Mouse (Mus musculus) hindbrain, embryonic 15.5 days (tissue): Measurements from ENCODE around the gene Twist2. TPM values are rescaled to one million over a fixed set of nuclear protein-coding genes. Genes with fewer than 3 reads are reported as not detected.
A peak's percentile ranks its signal among the peaks of the same experiment; 100 is the strongest.

Experiments used
- ATAC-seq: fragments of 200-750 bp; cut with Nextera tagmentation; 2 replicates; pipeline ENCODE4 v1.8.0; 2017; ENCODE audit warnings: low read depth, moderate number of reproducible peaks, moderate TSS enrichment; ENCODE audit not compliant: low FRiP score
- H3K27ac ChIP-seq: fragments of 300-500 bp; sonication (generic); replicated peaks from 2 replicates; pipeline ENCODE4 v1.5.1; 2015; ENCODE audit warnings: mild to moderate bottlenecking, inconsistent platforms
- H3K27me3 ChIP-seq: fragments of 300-500 bp; sonication (generic); 2 replicates; pipeline ENCODE4 v1.6.1; 2015; ENCODE audit warnings: control low read depth, inconsistent platforms
- H3K36me3 ChIP-seq: fragments of 300-500 bp; sonication (generic); 2 replicates; pipeline ENCODE4 v1.6.1; 2015; ENCODE audit warnings: control low read depth, inconsistent platforms
- H3K4me1 ChIP-seq: fragments of 300-500 bp; sonication (generic); replicated peaks from 2 replicates; pipeline ENCODE4 v1.6.1; 2015; ENCODE audit warnings: control low read depth, inconsistent platforms
- H3K4me2 ChIP-seq: fragments of 300-500 bp; sonication (generic); 2 replicates; pipeline ENCODE4 v1.6.1; 2015; ENCODE audit warnings: moderate library complexity, mild to moderate bottlenecking, inconsistent platforms
- H3K4me3 ChIP-seq: fragments of 300-500 bp; sonication (generic); 2 replicates; pipeline ENCODE4 v1.5.1; 2015; ENCODE audit warnings: mild to moderate bottlenecking, inconsistent platforms
- H3K9ac ChIP-seq: fragments of 300-500 bp; sonication (generic); 2 replicates; pipeline ENCODE4 v1.6.1; 2015; ENCODE audit warnings: inconsistent platforms
- H3K9me3 ChIP-seq: fragments of 300-500 bp; sonication (generic); 2 replicates; pipeline ENCODE4 v1.6.1; 2016; ENCODE audit warnings: control low read depth, inconsistent platforms
- WGBS: fragments of 180-500 bp; shearing (Covaris S2); methylation state at CpG from one replicate; pipeline ENCODE4 v1.1.7; 2015; 5-methylcytosine and 5-hydroxymethylcytosine counted together
- polyA plus RNA-seq: library from polyadenylated mRNA; unstranded; fragments of >200 nt; fragmentation: Nextera tagmentation; extraction: Ambion mirVana; gene quantifications from 2 replicates; pipeline ENCODE4 v1.2.1, GENCODE M21; 2015

Gene Twist2
- polyA plus RNA-seq: 1.9 and 2.5 TPM in 2 replicates

- WGBS: under 1% methylated on average over 73 of the region's 77 CpGs
- H3K27ac ChIP-seq: no peak within 1 kb of the TSS
- ATAC-seq: peak; percentile 68
- no peaks in the 10 kb centered on the region for H3K9me3 ChIP-seq
- no peaks in the 10 kb centered on the region for H3K36me3 ChIP-seq
- H3K4me1 ChIP-seq: peaks cover 25% of the 10 kb centered on the region
- peak within 1 kb of the TSS; percentile 87 for H3K4me2 ChIP-seq
- H3K27me3 ChIP-seq: peaks cover 62% of the 10 kb centered on the region
- peak within 1 kb of the TSS; percentile 43 for H3K4me3 ChIP-seq
- peak within 1 kb of the TSS; percentile 39 for H3K9ac ChIP-seq
These were observed at the start of gene Twist2 for GRCm38 (mm10) chr1:91800967-91801843. Twist2 (plus strand) TSS chr1:91801461.

DNA sequence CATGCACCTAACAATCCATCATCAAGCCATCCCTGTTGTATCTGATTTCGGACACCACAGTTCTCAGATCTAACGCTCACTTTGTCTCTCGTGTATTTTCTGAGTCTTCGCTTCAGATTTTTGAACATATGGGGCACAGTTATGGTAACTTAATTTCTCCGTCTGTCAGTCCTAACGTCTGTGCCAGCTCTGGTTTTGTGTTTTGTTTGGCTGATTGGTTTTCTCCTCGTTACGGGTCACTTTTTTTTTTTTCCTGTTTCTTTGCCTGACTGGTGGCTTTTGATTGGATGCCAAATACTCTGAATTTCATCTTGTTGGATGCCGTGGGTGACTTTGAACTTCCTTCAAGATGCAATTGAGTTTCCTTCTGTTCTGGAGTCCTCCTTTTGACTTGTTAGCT lies 48.3 kb upstream of the Twist2 start:
- no peak for ATAC-seq
- Histone ChIP-seq H3K4me2 (no peak overlapping the region), H3K4me1 (peaks cover 3% of the 10 kb centered on the region; the same call in 1 of the 2 replicates), H3K36me3 (no peaks in the 10 kb centered on the region), H3K4me3 (no peak overlapping the region), H3K9ac (no peak overlapping the region), H3K9me3 (no peaks in the 10 kb centered on the region), H3K27me3 (0 out of 2 replicates have a peak, but pooled peaks cover 2% of the 10 kb centered on the region), H3K27ac (no peak overlapping the region)
- WGBS: 63% methylated on average over 9 of the region's 9 CpGs

DNA sequence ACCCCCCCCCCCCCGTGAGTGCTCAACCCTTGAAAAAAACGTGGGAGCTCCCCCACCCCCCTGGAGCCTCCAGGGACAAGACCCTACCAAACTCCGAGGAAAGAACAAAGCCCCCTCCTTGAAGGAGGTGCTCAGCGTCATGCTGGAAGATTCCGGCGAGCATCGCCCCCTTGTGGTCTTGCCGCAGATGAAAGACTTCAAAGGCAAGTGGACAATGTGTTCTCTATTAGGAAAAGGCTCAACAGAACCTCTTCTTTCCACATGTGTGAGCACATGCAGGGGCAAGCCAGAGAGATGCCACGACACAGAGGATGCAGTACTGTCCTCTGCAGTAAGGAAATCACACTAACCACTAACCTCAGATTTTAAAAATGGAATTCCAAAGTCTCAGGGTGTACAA lies 46.2 kb upstream of the Twist2 start:
- peaks cover 17% of the 10 kb centered on the region for H3K4me1 ChIP-seq
- ATAC-seq: peak; percentile 73
- no peak overlapping the region for H3K9ac ChIP-seq
- H3K27ac ChIP-seq: no peak overlapping the region
- H3K4me3 ChIP-seq: peak overlapping the region; percentile 14; the same call in 1 of the 2 replicates
- no peaks in the 10 kb centered on the region for H3K36me3 ChIP-seq
- H3K9me3 ChIP-seq: no peaks in the 10 kb centered on the region
- H3K4me2 ChIP-seq: peak overlapping the region; percentile 50
- WGBS: under 1% methylated on average over 9 of the region's 9 CpGs
- no peaks in the 10 kb centered on the region for H3K27me3 ChIP-seq

- H3K27me3 ChIP-seq: no peaks in the 10 kb centered on the region
- ATAC-seq: no peak
- H3K9me3 ChIP-seq: no peaks in the 10 kb centered on the region
- H3K4me2 ChIP-seq: no peak overlapping the region
- no peak overlapping the region for H3K4me3 ChIP-seq
- no peak overlapping the region for H3K9ac ChIP-seq
- no peaks in the 10 kb centered on the region for H3K36me3 ChIP-seq
- WGBS: 62% methylated on average over 16 of the region's 16 CpGs
- peaks cover 26% of the 10 kb centered on the region for H3K4me1 ChIP-seq
- no peak overlapping the region for H3K27ac ChIP-seq
These were observed 44.0 kb upstream of the Twist2 start for GRCm38 (mm10) chr1:91757292-91757691.

DNA sequence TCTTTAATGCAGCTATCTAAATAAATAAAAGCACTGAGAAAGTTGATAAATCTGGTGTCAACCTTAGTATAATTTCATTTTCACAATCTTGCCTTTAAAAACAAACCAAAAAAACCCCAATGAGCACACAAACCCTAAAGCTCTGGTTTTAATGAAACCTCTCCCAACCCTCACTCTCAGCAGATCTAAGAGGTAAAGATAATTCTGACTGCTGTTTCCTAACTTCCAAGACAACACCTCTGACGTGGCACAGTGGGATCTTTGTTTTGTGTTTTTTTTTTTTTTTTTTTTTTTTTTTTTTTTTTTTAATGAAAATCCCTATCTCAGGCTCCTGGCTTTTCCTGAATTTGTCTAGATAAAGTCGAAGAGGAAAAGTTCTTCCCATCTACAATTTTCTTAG lies 43.1 kb upstream of the Twist2 start:
- H3K36me3 ChIP-seq: no peaks in the 10 kb centered on the region
- peaks cover 26% of the 10 kb centered on the region for H3K4me1 ChIP-seq
- ATAC-seq: no peak
- 42% methylated on average over 2 of the region's 2 CpGs for WGBS
- no peak overlapping the region for H3K27ac ChIP-seq
- H3K9me3 ChIP-seq: no peaks in the 10 kb centered on the region
- no peak overlapping the region for H3K4me2 ChIP-seq
- H3K4me3 ChIP-seq: no peak overlapping the region
- H3K9ac ChIP-seq: no peak overlapping the region
- no peaks in the 10 kb centered on the region for H3K27me3 ChIP-seq

DNA sequence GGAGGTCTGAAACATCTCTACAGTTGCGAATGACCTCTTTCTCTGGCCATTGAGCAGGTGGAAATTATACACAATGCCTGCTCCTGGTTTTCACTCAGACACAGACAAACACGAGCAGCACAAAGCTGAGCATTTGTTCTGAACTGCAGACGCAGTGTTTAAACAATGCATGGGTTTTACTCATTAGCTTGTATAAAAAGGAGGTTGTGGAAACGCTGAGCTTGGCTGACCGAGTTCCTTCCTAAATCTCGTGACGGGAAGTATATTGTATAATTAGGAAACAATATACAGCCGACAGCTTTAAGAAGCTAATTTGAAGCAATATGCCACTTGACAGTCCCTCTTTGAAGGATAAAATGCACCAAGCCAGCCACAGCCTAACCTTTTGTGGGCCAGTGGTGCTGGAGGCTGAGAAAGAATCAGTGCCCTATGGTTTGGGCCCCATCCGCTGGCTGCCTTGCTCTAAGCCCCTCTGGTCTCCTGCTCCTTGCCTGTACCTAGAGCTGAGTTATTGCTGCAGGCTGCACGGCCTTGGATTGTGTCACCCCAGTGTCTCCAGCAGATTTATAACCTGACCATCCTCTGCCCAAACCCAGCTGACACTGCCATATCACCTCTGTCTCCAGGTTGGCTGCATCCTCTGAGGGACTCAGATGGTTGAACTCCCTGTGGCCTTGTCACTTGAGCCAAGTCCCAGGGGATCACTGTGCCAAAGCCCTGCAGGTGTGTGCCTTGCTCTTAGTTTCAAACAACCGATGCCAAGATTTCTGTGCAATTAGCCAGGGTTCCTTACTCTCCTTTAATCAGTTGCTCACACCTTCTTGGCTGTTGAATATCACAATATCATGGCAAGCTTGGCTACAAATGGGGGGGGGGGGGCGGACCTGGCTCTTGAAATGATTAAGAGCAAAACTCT lies 42.4 kb upstream of the Twist2 start:
- no peaks in the 10 kb centered on the region for H3K36me3 ChIP-seq
- H3K4me1 ChIP-seq: peaks cover 26% of the 10 kb centered on the region
- no peaks in the 10 kb centered on the region for H3K9me3 ChIP-seq
- 0 out of 2 replicates have a peak, but pooled peaks have one; percentile 16 for ATAC-seq
- H3K4me2 ChIP-seq: no peak overlapping the region
- H3K9ac ChIP-seq: no peak overlapping the region
- 24% methylated on average over 12 of the region's 12 CpGs for WGBS
- H3K27me3 ChIP-seq: no peaks in the 10 kb centered on the region
- H3K27ac ChIP-seq: peak overlapping the region; percentile 50; the same call in 1 of the 2 replicates
- H3K4me3 ChIP-seq: no peak overlapping the region

- H3K4me1 ChIP-seq: peaks cover 23% of the 10 kb centered on the region
- H3K36me3 ChIP-seq: no peaks in the 10 kb centered on the region
- 41% methylated on average over 14 of the region's 14 CpGs for WGBS
- H3K9ac ChIP-seq: no peak overlapping the region
- H3K4me3 ChIP-seq: no peak overlapping the region
- peak; percentile 16; the same call in 1 of the 2 replicates for ATAC-seq
- H3K27ac ChIP-seq: peak overlapping the region; percentile 71
- no peaks in the 10 kb centered on the region for H3K27me3 ChIP-seq
- H3K9me3 ChIP-seq: no peaks in the 10 kb centered on the region
- 0 out of 2 replicates have a peak overlapping the region, but pooled peaks have one; percentile 15 for H3K4me2 ChIP-seq
These were observed 40.9 kb upstream of the Twist2 start for GRCm38 (mm10) chr1:91760140-91760986.

- Histone ChIP-seq H3K4me3 (no peak overlapping the region), H3K9me3 (no peaks in the 10 kb centered on the region), H3K27ac (no peak overlapping the region), H3K27me3 (no peaks in the 10 kb centered on the region), H3K4me2 (no peak overlapping the region), H3K36me3 (no peaks in the 10 kb centered on the region), H3K9ac (no peak overlapping the region), H3K4me1 (peaks cover 23% of the 10 kb centered on the region)
- ATAC-seq: no peak
- 57% methylated on average over 12 of the region's 12 CpGs for WGBS
These were observed 38.7 kb upstream of the Twist2 start for GRCm38 (mm10) chr1:91762528-91763091.

DNA sequence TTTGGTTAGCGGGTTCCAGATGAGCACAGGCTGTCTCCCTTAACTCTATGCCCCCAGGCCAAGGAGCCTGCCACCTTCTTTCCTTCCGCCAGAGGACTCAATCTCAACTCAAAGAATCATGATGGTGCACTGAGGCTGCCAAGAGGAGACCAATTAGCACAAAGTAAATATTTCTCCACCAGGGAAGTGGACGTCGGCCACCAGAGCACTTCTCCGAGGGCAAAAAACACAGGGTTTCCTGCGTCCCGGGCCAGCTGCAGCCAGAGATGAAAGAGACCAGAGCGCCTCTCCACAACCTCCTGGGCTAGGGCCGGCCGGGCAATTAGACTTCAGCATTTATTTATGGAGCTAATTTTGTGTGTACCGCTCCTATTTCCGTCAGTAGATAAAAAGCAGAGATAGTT lies 31.0 kb upstream of the Twist2 start:
- Histone ChIP-seq H3K36me3 (no peaks in the 10 kb centered on the region), H3K9ac (no peak overlapping the region), H3K4me3 (no peak overlapping the region), H3K4me2 (no peak overlapping the region), H3K27me3 (no peaks in the 10 kb centered on the region), H3K4me1 (no peaks in the 10 kb centered on the region), H3K9me3 (no peaks in the 10 kb centered on the region), H3K27ac (no peak overlapping the region)
- 45% methylated on average over 12 of the region's 12 CpGs for WGBS
- no peak for ATAC-seq

- no peak overlapping the region for H3K4me2 ChIP-seq
- no peaks in the 10 kb centered on the region for H3K36me3 ChIP-seq
- no peaks in the 10 kb centered on the region for H3K9me3 ChIP-seq
- 17% methylated on average over 10 of the region's 10 CpGs for WGBS
- no peak overlapping the region for H3K27ac ChIP-seq
- no peaks in the 10 kb centered on the region for H3K4me1 ChIP-seq
- ATAC-seq: no peak
- no peak overlapping the region for H3K4me3 ChIP-seq
- no peak overlapping the region for H3K9ac ChIP-seq
- H3K27me3 ChIP-seq: no peaks in the 10 kb centered on the region
These were observed 30.6 kb upstream of the Twist2 start for GRCm38 (mm10) chr1:91770676-91771075.

GRCm38 (mm10) chr1:91776928-91777327 lies 24.3 kb upstream of the Twist2 start:
- Histone ChIP-seq H3K27ac (no peak overlapping the region), H3K4me2 (no peak overlapping the region), H3K4me1 (no peaks in the 10 kb centered on the region), H3K9me3 (no peaks in the 10 kb centered on the region), H3K9ac (no peak overlapping the region), H3K27me3 (no peaks in the 10 kb centered on the region), H3K4me3 (no peak overlapping the region), H3K36me3 (no peaks in the 10 kb centered on the region)
- no peak for ATAC-seq
- WGBS: 87% methylated on average over 5 of the region's 5 CpGs
